Mouse (Mus musculus) megakaryocyte-erythroid progenitor cell, adult 5-6 weeks (primary cell): Measurements from ENCODE around the gene Vps52. TPM values are rescaled to one million over a fixed set of nuclear protein-coding genes. Genes with fewer than 3 reads are reported as not detected.

Source experiments
- ATAC-seq: replicated peaks from 2 replicates; pipeline ENCODE4 v1.8.0; 2016; ENCODE audit warnings: mild to moderate bottlenecking, inconsistent platforms; ENCODE audit not compliant: severe bottlenecking, poor library complexity, low FRiP score, low TSS enrichment
- total RNA-seq, 2 experiments: library from RNA; stranded (forward) in 1 of 2; stranded (reverse) in 1 of 2; fragments of 200-1000, 215-1000 nt in 1 of 2; fragments of >200 nt in 1 of 2; fragmentation: Nextera tagmentation in 1 of 2; gene quantifications; 2 replicates each; pipeline ENCODE4 v1.2.3; 2014 to 2017

Gene Vps52
- total RNA-seq (2014; fragmentation: Nextera tagmentation) (41.4 and 51.4 TPM in 2 replicates), total RNA-seq (2017) (17.4 and 26.2 TPM in 2 replicates)

- peak; percentile 70 for ATAC-seq
Measured at GRCm38 (mm10) chr17:33955555-33956214, at the start of gene Vps52, which contains the start of gene Rps18. Gene Vps52 (plus strand): TSS chr17:33955812. Gene Rps18 (minus strand): TSS chr17:33956001.

- ATAC-seq = peak; percentile 3; the same call in 1 of the 2 replicates
Measured at GRCm38 (mm10) chr17:33908331-33909076, 47.1 kb upstream of the Vps52 start.

GRCm38 (mm10) chr17:33909077-33909868 lies 46.3 kb upstream of the Vps52 start, which contains the start of gene Daxx:
Gene Daxx (plus strand): TSS chr17:33909414.
- ATAC-seq = peak; percentile 92

- ATAC-seq = peak; percentile 13
Measured at GRCm38 (mm10) chr17:33909869-33910250, 45.8 kb upstream of the Vps52 start.

- no peak for ATAC-seq
Measured at GRCm38 (mm10) chr17:33910346-33911051, 45.1 kb upstream of the Vps52 start.

- no peak for ATAC-seq
Measured at GRCm38 (mm10) chr17:33911052-33911812, 44.4 kb upstream of the Vps52 start.

GRCm38 (mm10) chr17:33911813-33912414 lies 43.7 kb upstream of the Vps52 start:
- ATAC-seq = no peak

- no peak for ATAC-seq
Measured at GRCm38 (mm10) chr17:33913264-33913663, 42.3 kb upstream of the Vps52 start.

GRCm38 (mm10) chr17:33913905-33914304 lies 41.7 kb upstream of the Vps52 start:
- ATAC-seq = no peak

GRCm38 (mm10) chr17:33914969-33915391 lies 40.6 kb upstream of the Vps52 start:
- ATAC-seq = no peak

- ATAC-seq = peak; percentile 66
Measured at GRCm38 (mm10) chr17:33915671-33916250, 39.9 kb upstream of the Vps52 start, which contains the start of the genes Tapbp and Zbtb22. Gene Tapbp (plus strand): TSS chr17:33915899. Gene Zbtb22 (plus strand): TSS chr17:33915904.

GRCm38 (mm10) chr17:33916294-33916693 lies 39.3 kb upstream of the Vps52 start:
- ATAC-seq = no peak

GRCm38 (mm10) chr17:33916847-33917655 lies 38.6 kb upstream of the Vps52 start:
- ATAC-seq = no peak

GRCm38 (mm10) chr17:33917656-33918292 lies 37.8 kb upstream of the Vps52 start:
- ATAC-seq = no peak

GRCm38 (mm10) chr17:33918293-33919203 lies 37.1 kb upstream of the Vps52 start:
- peak; percentile 5 for ATAC-seq
